Mouse (Mus musculus): ENCODE data around the gene Aox4.

DNA sequence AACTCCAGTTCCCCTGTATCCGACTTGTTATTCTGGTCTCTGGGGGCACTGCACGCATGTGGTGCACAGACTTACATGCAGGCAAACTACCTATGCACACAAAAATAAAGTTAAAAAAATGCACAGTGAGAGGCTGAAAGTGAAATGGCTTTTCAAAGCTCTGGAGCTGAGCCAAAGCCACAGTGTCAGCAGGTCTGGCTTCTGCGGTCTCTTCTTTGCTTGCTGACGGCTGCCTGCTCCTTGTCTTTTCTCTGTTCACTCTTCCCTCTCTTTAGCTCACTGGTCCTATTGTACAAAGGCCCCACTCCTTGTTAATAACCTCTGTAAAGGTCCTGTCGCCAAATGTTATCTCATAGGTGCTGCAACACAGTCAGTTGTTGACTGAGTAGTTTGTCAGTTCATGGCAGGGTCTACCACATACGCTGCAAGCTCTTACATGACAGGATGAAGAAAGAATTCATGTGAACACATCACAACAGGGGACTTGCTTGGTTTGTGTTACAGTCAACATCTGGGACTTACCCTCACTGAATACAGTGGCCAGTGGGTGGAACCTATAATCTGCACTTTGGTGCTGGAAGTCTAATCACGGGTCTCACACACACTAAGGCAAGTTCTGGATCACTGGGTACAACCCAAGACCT lies 101.1 kb downstream of the Aox4 start:
- no peak for TF ChIP-seq KAT2A (IDR thresholded peaks at IDR 0.05; ENCODE audit: insufficient replicate concordance, low read length)
- no peak for TF ChIP-seq E2F4 (IDR thresholded peaks at IDR 0.05; ENCODE audit: insufficient replicate concordance, low read depth, low read length)
- TF ChIP-seq CTCF (conservative IDR thresholded peaks at IDR 0.05 in 1 of 2, IDR thresholded peaks at IDR 0.05 in 1 of 2; ENCODE audit: low read depth in 2 of 2, low read length in 2 of 2) = no peak
- TF ChIP-seq POLR2A (IDR thresholded peaks at IDR 0.05; ENCODE audit: low read depth, low read length) = no peak
- no peak for TF ChIP-seq ELF1 (IDR thresholded peaks at IDR 0.05; ENCODE audit: low read depth, low read length)
- no peak for TF ChIP-seq EP300 (IDR thresholded peaks at IDR 0.05; ENCODE audit: low read length)
- TF ChIP-seq HCFC1 (IDR thresholded peaks at IDR 0.05; ENCODE audit: low read depth, low read length) = no peak
- TF ChIP-seq USF2 (conservative IDR thresholded peaks at IDR 0.05; ENCODE audit: low read depth, low read length) = no peak

All from CH12.LX (cell line).